Mouse (Mus musculus): ENCODE data around the gene Wwc2.

Wwc2 gene

DNA sequence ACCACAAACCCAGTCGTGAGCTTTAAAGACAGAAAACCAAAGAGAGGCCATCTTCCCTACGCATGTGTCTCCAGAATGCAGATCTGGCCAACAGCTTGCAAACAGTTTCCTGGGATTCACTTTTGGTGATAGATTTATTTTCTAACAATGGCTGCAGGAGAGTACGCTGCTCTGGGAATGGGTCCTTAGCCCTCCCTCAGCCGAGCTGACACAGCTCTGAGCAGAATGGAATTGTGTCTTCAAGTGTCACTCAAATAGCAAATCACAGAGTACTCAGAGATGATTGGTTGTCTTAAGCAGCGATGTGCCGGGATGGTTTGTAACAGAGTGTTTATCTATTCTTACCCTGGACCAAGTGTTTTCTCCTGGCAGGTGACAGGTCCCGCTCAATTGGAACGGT lies 171.7 kb downstream of the Wwc2 start:
- no peaks in the 10 kb centered on the region for H3K27me3 ChIP-seq (ENCODE audit: control insufficient read depth, insufficient read depth, low read length, poor library complexity, severe bottlenecking)
- H3K36me3 ChIP-seq (ENCODE audit: control insufficient read depth, insufficient read depth, low read length, poor library complexity, severe bottlenecking), result no peaks in the 10 kb centered on the region
- DNase-seq (ENCODE audit: low read depth, low spot score), result no peak

DNA sequence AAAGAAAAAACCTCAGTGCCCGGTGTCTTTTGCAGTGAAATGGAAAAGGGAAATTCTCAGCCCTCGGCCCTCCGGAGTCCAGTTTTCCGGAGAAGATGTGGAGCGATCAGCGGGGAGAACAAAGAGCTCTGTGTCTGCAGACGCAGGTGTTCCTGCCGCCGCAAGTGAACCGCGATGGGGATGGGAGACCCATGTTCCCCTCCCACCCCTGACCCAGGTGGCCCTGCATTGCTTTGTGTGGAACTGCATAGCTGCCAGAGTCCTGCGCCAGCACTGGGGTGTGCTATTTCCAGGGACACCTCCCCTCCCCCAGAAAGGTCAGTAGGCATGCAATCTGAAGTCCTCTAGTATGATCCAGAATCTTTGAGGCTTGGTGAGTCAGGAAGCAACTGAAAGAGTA lies 179.5 kb downstream of the Wwc2 start:
- no peaks in the 10 kb centered on the region for H3K36me3 ChIP-seq (ENCODE audit: control insufficient read depth, insufficient read depth, low read length, poor library complexity, severe bottlenecking)
- no peaks in the 10 kb centered on the region for H3K27me3 ChIP-seq (ENCODE audit: control insufficient read depth, insufficient read depth, low read length, poor library complexity, severe bottlenecking)
- DNase-seq (ENCODE audit: low read depth, low spot score), result no peak

- Histone ChIP-seq H3K36me3 (ENCODE audit: control insufficient read depth, insufficient read depth, low read length, poor library complexity, severe bottlenecking) (no peaks in the 10 kb centered on the region), H3K27me3 (ENCODE audit: control insufficient read depth, insufficient read depth, low read length, poor library complexity, severe bottlenecking) (no peaks in the 10 kb centered on the region)
- DNase-seq (ENCODE audit: low read depth, low spot score), result no peak
These were observed 180.1 kb downstream of the Wwc2 start for GRCm38 (mm10) chr8:47810666-47811015.

DNA sequence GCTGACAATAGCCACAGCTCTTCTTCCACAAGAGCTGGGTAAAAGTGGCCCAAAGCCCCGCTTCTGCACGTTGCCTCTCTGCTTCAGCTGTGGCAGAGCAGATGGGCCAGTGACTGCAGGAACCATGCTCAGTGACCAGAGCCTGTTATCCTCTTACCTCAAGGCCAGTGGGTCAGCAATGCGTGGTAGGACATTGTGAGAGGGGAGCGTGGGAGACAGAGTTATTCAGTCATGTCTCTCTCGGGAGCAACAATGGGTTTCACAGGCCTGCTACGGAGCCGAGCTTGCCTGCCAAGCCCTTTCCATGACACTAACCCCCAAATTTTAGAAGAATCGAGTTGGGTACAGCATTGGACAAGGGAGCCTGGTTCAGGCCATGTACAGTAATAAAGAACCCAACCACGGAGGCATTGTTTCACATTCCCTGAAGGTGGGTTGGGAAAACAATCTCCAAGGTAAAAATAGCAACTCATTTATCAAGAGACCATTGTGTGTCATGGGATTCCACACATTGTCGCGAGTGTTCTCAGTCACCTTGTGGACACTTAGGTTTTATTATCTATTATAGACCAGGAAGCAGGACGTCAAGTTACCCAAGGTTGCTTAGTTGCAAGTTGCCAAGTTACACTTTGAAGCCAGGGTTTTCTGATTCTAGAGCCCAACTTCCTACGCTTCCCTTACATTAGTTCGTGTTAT lies 180.6 kb downstream of the Wwc2 start:
- DNase-seq (ENCODE audit: low read depth, low spot score), result no peak
- Histone ChIP-seq H3K36me3 (ENCODE audit: control insufficient read depth, insufficient read depth, low read length, poor library complexity, severe bottlenecking) (no peaks in the 10 kb centered on the region), H3K27me3 (ENCODE audit: control insufficient read depth, insufficient read depth, low read length, poor library complexity, severe bottlenecking) (no peaks in the 10 kb centered on the region)

GRCm38 (mm10) chr8:47804262-47804661 lies 186.5 kb downstream of the Wwc2 start:
- H3K27me3 ChIP-seq (ENCODE audit: control insufficient read depth, insufficient read depth, low read length, poor library complexity, severe bottlenecking), result no peaks in the 10 kb centered on the region
- DNase-seq (ENCODE audit: low read depth, low spot score), result no peak
- no peaks in the 10 kb centered on the region for H3K36me3 ChIP-seq (ENCODE audit: control insufficient read depth, insufficient read depth, low read length, poor library complexity, severe bottlenecking)

GRCm38 (mm10) chr8:47802349-47802748 lies 188.4 kb downstream of the Wwc2 start:
- no peaks in the 10 kb centered on the region for H3K27me3 ChIP-seq (ENCODE audit: control insufficient read depth, insufficient read depth, low read length, poor library complexity, severe bottlenecking)
- H3K36me3 ChIP-seq (ENCODE audit: control insufficient read depth, insufficient read depth, low read length, poor library complexity, severe bottlenecking), result no peaks in the 10 kb centered on the region
- no peak for DNase-seq (ENCODE audit: low read depth, low spot score)

DNA sequence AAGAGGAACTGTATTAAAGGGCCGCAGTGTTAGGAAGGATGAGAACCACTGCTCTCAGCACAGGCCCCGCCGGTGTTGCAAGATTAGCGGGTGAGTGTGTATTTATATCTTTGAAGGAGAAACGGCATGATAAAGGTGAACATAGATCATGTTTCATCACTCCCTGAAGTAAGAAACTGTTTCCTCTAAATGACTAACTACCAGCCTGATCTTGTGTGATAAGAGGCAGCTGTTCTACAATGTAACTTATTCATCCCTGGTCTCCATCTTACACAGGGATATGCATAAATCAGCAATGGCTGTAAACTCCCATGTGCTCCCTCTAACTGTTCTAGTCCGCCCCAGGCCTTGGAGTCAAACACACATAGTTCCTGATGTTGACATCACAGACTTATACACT lies 191.3 kb downstream of the Wwc2 start:
- Histone ChIP-seq H3K36me3 (ENCODE audit: control insufficient read depth, insufficient read depth, low read length, poor library complexity, severe bottlenecking) (no peaks in the 10 kb centered on the region), H3K27me3 (ENCODE audit: control insufficient read depth, insufficient read depth, low read length, poor library complexity, severe bottlenecking) (no peaks in the 10 kb centered on the region)
- no peak for DNase-seq (ENCODE audit: low read depth, low spot score)

- no peak for DNase-seq (ENCODE audit: low read depth, low spot score)
- Histone ChIP-seq H3K36me3 (ENCODE audit: control insufficient read depth, insufficient read depth, low read length, poor library complexity, severe bottlenecking) (no peaks in the 10 kb centered on the region), H3K27me3 (ENCODE audit: control insufficient read depth, insufficient read depth, low read length, poor library complexity, severe bottlenecking) (no peaks in the 10 kb centered on the region)
These were observed 198.7 kb downstream of the Wwc2 start for GRCm38 (mm10) chr8:47791986-47792385.

- no peak for DNase-seq (ENCODE audit: low read depth, low spot score)
- no peaks in the 10 kb centered on the region for H3K27me3 ChIP-seq (ENCODE audit: control insufficient read depth, insufficient read depth, low read length, poor library complexity, severe bottlenecking)
- H3K36me3 ChIP-seq (ENCODE audit: control insufficient read depth, insufficient read depth, low read length, poor library complexity, severe bottlenecking), result no peaks in the 10 kb centered on the region
These were observed 203.0 kb downstream of the Wwc2 start for GRCm38 (mm10) chr8:47787705-47788104.

- no peaks in the 10 kb centered on the region for H3K36me3 ChIP-seq (ENCODE audit: control insufficient read depth, insufficient read depth, low read length, poor library complexity, severe bottlenecking)
- no peaks in the 10 kb centered on the region for H3K27me3 ChIP-seq (ENCODE audit: control insufficient read depth, insufficient read depth, low read length, poor library complexity, severe bottlenecking)
- no peak for DNase-seq (ENCODE audit: low read depth, low spot score)
These were observed 204.4 kb downstream of the Wwc2 start for GRCm38 (mm10) chr8:47786323-47786722.

DNA sequence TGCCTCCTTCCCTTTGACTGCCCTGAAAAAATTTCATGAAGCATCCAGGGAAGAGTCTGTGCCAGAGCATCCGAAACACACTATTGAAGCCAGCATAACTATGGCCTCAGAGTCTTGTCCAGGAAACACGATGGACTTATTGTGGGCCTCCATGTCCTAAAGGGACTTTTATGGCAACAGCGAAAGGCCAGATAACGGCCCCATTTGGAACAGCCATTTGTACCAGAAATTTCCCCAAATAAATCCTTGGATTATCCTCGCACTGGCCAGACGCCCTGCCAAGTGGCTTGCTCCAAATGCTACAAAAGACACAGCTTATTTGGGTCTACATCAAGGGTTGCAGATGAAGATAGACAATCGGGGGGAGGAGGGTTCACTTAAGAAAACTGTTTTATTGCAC lies 206.3 kb downstream of the Wwc2 start:
- no peaks in the 10 kb centered on the region for H3K27me3 ChIP-seq (ENCODE audit: control insufficient read depth, insufficient read depth, low read length, poor library complexity, severe bottlenecking)
- no peak for DNase-seq (ENCODE audit: low read depth, low spot score)
- no peaks in the 10 kb centered on the region for H3K36me3 ChIP-seq (ENCODE audit: control insufficient read depth, insufficient read depth, low read length, poor library complexity, severe bottlenecking)

GRCm38 (mm10) chr8:47783944-47784343 lies 206.8 kb downstream of the Wwc2 start:
- DNase-seq (ENCODE audit: low read depth, low spot score), result no peak
- no peaks in the 10 kb centered on the region for H3K27me3 ChIP-seq (ENCODE audit: control insufficient read depth, insufficient read depth, low read length, poor library complexity, severe bottlenecking)
- H3K36me3 ChIP-seq (ENCODE audit: control insufficient read depth, insufficient read depth, low read length, poor library complexity, severe bottlenecking), result no peaks in the 10 kb centered on the region

DNA sequence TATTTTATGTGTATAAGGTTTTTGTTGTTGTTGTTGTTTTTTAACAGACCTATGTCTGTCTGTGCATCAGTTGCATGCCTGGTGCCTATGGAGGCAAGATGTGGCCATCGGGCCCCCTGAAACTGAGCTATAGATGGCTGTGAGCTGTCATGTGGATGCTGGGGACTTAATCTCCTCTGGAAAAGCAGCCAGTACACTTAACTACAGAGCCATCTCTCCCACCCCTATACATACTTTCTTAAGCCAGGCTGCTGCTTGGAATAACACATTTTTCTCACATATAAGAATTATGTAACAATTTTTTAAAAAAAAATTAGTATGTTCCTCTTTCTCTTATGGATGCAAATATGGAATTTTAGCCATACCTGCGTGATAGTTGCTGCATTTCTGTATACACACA lies 207.2 kb downstream of the Wwc2 start:
- H3K36me3 ChIP-seq (ENCODE audit: control insufficient read depth, insufficient read depth, low read length, poor library complexity, severe bottlenecking), result no peaks in the 10 kb centered on the region
- DNase-seq (ENCODE audit: low read depth, low spot score), result no peak

DNA sequence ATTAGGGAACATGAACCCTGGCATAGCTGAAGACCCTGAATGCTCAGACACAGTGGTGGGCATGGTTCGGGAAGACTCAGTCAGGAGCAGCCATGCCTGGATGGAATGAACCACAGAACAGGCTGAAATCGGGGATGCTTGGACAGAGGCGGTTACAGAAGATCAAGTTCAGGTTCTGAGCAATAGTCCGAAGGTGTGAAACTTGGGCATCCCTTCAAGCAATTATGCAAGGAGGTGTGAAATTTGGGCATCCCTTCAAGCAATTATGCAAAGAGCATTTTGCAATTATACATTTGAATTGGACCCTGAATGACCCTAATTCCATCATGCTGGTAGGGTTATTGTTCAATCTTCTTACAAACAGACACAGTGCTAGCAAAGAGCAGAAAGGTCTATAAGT lies 208.8 kb downstream of the Wwc2 start:
- no peak for DNase-seq (ENCODE audit: low read depth, low spot score)
- Histone ChIP-seq H3K36me3 (ENCODE audit: control insufficient read depth, insufficient read depth, low read length, poor library complexity, severe bottlenecking) (no peaks in the 10 kb centered on the region), H3K27me3 (ENCODE audit: control insufficient read depth, insufficient read depth, low read length, poor library complexity, severe bottlenecking) (no peaks in the 10 kb centered on the region)

More for the DNA sequence above, 207.2 kb downstream of the Wwc2 start:
- H3K27me3 ChIP-seq (ENCODE audit: control insufficient read depth, insufficient read depth, low read length, poor library complexity, severe bottlenecking), result no peaks in the 10 kb centered on the region

DNA sequence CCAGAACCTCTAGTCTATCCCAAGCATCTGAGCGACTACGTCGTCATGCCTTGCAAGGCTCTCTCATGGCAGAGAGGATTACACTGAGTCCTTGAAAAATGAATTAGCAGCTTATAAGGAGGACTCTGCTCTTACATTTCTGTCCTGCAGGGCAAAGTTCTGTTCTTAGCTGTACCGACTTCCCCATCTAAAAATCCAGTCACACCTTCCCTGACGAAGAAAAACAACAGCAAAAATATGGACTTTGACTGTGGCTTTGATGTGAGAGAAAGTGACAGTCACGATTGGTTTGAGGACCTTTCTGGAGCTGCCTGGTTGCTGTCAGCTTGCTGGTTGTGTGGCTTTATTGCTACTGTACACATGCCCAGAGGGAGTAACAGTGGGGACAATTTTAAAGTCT lies 211.1 kb downstream of the Wwc2 start:
- H3K27me3 ChIP-seq (ENCODE audit: control insufficient read depth, insufficient read depth, low read length, poor library complexity, severe bottlenecking), result no peaks in the 10 kb centered on the region
- no peak for DNase-seq (ENCODE audit: low read depth, low spot score)

DNA sequence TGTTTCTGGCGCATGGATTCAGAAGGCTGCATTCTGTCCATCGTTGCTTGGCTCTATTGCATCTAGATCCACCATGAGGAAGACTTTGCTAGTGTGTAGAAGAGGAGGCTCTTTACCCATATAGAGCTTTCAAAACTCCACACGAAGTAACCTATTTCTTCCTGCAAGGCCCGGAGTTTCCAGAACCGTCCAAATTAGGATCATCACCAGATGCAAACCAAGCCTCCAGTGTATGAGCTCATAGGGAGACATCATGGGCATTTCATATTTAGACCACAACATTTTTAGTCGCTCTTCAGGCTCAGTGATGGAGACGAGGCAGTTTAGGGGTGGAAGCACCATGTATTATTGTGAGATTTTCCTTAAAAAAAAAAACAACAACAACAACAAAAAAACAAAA lies 213.3 kb downstream of the Wwc2 start:
- no peak for DNase-seq (ENCODE audit: low read depth, low spot score)
- Histone ChIP-seq H3K36me3 (ENCODE audit: control insufficient read depth, insufficient read depth, low read length, poor library complexity, severe bottlenecking) (no peaks in the 10 kb centered on the region), H3K27me3 (ENCODE audit: control insufficient read depth, insufficient read depth, low read length, poor library complexity, severe bottlenecking) (no peaks in the 10 kb centered on the region)

More for the DNA sequence above, 211.1 kb downstream of the Wwc2 start:
- H3K36me3 ChIP-seq (ENCODE audit: control insufficient read depth, insufficient read depth, low read length, poor library complexity, severe bottlenecking), result no peaks in the 10 kb centered on the region
